Mouse (Mus musculus) bone marrow macrophage, adult 2 months (primary cell): ENCODE measurements around the gene Klhdc7b.

Experiments used
- CTCF ChIP-seq: IDR thresholded peaks from 2 replicates; pipeline ENCODE4 v1.5.1; 2012; ENCODE audit warnings: low read depth, mild to moderate bottlenecking, low read length, moderate library complexity
- POLR2A ChIP-seq: IDR thresholded peaks from 2 replicates; pipeline ENCODE4 v1.6.1; 2012; ENCODE audit warnings: mild to moderate bottlenecking, low read depth, low read length, borderline replicate concordance

DNA sequence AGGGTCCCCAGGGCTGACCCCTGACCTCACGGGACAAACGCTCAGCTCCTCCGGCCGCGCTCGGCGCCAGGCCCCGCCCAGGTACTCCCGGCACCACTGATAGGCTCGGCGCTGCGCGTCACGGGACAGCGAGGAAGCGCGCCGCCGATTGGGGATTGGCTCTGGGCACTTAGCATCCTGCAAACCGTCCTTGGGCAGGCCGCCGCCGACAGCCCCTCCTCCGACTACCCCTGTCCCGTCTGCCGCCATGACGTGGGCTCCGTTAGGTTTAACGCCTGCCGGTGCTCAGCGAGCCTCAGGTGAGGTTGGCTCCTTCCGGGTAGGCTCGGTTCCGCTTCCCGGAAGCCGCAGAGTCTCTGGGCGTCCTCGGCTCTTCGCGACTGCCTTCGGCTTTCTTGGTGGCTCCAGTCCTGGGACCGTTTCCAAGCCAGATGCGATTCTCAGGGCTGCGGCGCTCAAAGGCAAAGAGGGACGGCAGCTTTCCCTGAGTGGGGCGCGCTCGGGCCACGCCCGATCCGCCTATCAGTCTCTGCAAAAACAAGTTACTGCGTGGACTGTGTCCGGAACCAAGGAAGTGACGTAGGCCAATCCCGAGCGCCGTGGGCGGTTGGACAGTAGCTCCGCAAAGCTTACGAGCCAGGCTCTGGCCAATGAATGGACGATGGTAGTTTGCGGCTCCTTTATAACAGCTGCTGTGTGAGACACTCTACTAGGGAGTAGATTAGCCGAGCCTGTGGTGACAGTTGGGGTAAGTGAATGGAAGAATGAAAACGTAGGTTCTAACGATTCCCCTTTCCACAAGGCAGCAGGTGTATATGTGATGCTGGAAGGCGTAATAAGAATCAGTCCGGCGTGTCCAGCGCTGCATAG is 44.9 kb downstream of the Klhdc7b start, which contains the start of the genes C730034F03Rik, Gm44502 and Chkb:
- TF ChIP-seq CTCF (no peak), POLR2A (no peak)
